Mouse (Mus musculus): Measurements from ENCODE around the gene Ntn3. TPM values are rescaled to one million over a fixed set of nuclear protein-coding genes. Genes with fewer than 3 reads are reported as not detected.

Gene Ntn3
- total RNA-seq, 1 experiment = 4.1 TPM

GRCm38 (mm10) chr17:24164566-24165259, 44.6 kb downstream of the Ntn3 start:
- no peak for TF ChIP-seq CHD2 (IDR thresholded peaks at IDR 0.05; ENCODE audit: low read depth, low read length)
- no peak for TF ChIP-seq MAFK (IDR thresholded peaks at IDR 0.05; ENCODE audit: insufficient read depth, low read depth, low read length)
- no peak for TF ChIP-seq HCFC1 (IDR thresholded peaks at IDR 0.05; ENCODE audit: borderline replicate concordance, insufficient read depth, low read length)
- TF ChIP-seq ZNF384 (IDR thresholded peaks at IDR 0.05; ENCODE audit: low read depth, low read length) = no peak
- TF ChIP-seq ZC3H11A (IDR thresholded peaks at IDR 0.05; ENCODE audit: borderline replicate concordance, low read depth, low read length) = no peak
- peak overlapping the region; percentile 2; the same call in 1 of the 2 replicates for H3K27ac ChIP-seq (ENCODE audit: insufficient read depth, low read depth, low read length, poor library complexity, severe bottlenecking)
- no peak for DNase-seq (ENCODE audit: low read depth, low spot score)
- no peak overlapping the region; the same call in 1 of the 2 replicates for H3K9ac ChIP-seq (ENCODE audit: insufficient read depth, low read depth, low read length, poor library complexity, severe bottlenecking)
- no peaks in the 10 kb centered on the region for H3K9me3 ChIP-seq (ENCODE audit: control insufficient read depth, insufficient read depth, low read depth, low read length)
- peaks cover 4 to 15% of the 10 kb centered on the region in 2 experiments; a peak in 2 of 4 replicates for H3K4me1 ChIP-seq (ENCODE audit: control insufficient read depth in 2 of 2, insufficient read depth in 2 of 2, low read length in 2 of 2, poor library complexity in 1 of 2)
- peaks cover 20% of the 10 kb centered on the region for H3K36me3 ChIP-seq (ENCODE audit: control insufficient read depth, insufficient read depth, low read length, poor library complexity, severe bottlenecking)
- in situ Hi-C loops (cut with MboI; ENCODE audit: low sequenced_read_pairs in 2 of 2, unreplicated experiment in 2 of 2) = no loop called here
- peak overlapping the region in 1 of 2 experiments; percentile 9; a peak in 1 of 4 replicates for H3K4me3 ChIP-seq (ENCODE audit: insufficient read depth in 1 of 2, low read depth in 1 of 2, low read length in 2 of 2, poor library complexity in 1 of 2, severe bottlenecking in 1 of 2)

GRCm38 (mm10) chr17:24163176-24163962, 46.0 kb downstream of the Ntn3 start, which contains the start of gene Amdhd2:
Gene Amdhd2, minus strand, starts transcription at chr17:24163766.
- Histone ChIP-seq H3K4me3 (ENCODE audit: insufficient read depth in 1 of 2, low read depth in 1 of 2, low read length in 2 of 2, poor library complexity in 1 of 2, severe bottlenecking in 1 of 2) (peak within 1 kb of the TSS; percentile 82 to 88), H3K27ac (ENCODE audit: insufficient read depth, low read depth, low read length, poor library complexity, severe bottlenecking) (peak within 1 kb of the TSS; percentile 45), H3K9ac (ENCODE audit: insufficient read depth, low read depth, low read length, poor library complexity, severe bottlenecking) (peak within 1 kb of the TSS; percentile 86), H3K4me1 (ENCODE audit: control insufficient read depth in 2 of 2, insufficient read depth in 2 of 2, low read length in 2 of 2, poor library complexity in 1 of 2) (peaks cover 4 to 19% of the 10 kb centered on the region in 2 experiments; a peak in 3 of 4 replicates), H3K9me3 (ENCODE audit: control insufficient read depth, insufficient read depth, low read depth, low read length) (no peaks in the 10 kb centered on the region), H3K36me3 (ENCODE audit: control insufficient read depth, insufficient read depth, low read length, poor library complexity, severe bottlenecking) (peaks cover 20% of the 10 kb centered on the region)
- in situ Hi-C loops (cut with MboI; ENCODE audit: low sequenced_read_pairs in 2 of 2, unreplicated experiment in 2 of 2) = no loop called here
- peak; percentile 94 for DNase-seq (ENCODE audit: low read depth, low spot score)
- no peak for TF ChIP-seq MAFK (IDR thresholded peaks at IDR 0.05; ENCODE audit: insufficient read depth, low read depth, low read length)
- peak; percentile 76; the same call in 1 of the 2 replicates for TF ChIP-seq HCFC1 (IDR thresholded peaks at IDR 0.05; ENCODE audit: borderline replicate concordance, insufficient read depth, low read length)

GRCm38 (mm10) chr17:24162584-24163175, 46.7 kb downstream of the Ntn3 start:
- DNase-seq (ENCODE audit: low read depth, low spot score) = no peak
- in situ Hi-C loops (cut with MboI; ENCODE audit: low sequenced_read_pairs in 2 of 2, unreplicated experiment in 2 of 2) = no loop called here
- H3K9me3 ChIP-seq (ENCODE audit: control insufficient read depth, insufficient read depth, low read depth, low read length) = no peaks in the 10 kb centered on the region
- H3K9ac ChIP-seq (ENCODE audit: insufficient read depth, low read depth, low read length, poor library complexity, severe bottlenecking) = peak overlapping the region; percentile 86
- H3K36me3 ChIP-seq (ENCODE audit: control insufficient read depth, insufficient read depth, low read length, poor library complexity, severe bottlenecking) = peaks cover 22% of the 10 kb centered on the region
- H3K27ac ChIP-seq (ENCODE audit: insufficient read depth, low read depth, low read length, poor library complexity, severe bottlenecking) = peak overlapping the region; percentile 45
- peak overlapping the region; percentile 82 to 88 for H3K4me3 ChIP-seq (ENCODE audit: insufficient read depth in 1 of 2, low read depth in 1 of 2, low read length in 2 of 2, poor library complexity in 1 of 2, severe bottlenecking in 1 of 2)
- peaks cover 3 to 17% of the 10 kb centered on the region in 2 experiments; a peak in 3 of 4 replicates for H3K4me1 ChIP-seq (ENCODE audit: control insufficient read depth in 2 of 2, insufficient read depth in 2 of 2, low read length in 2 of 2, poor library complexity in 1 of 2)
- no peak for TF ChIP-seq HCFC1 (IDR thresholded peaks at IDR 0.05; ENCODE audit: borderline replicate concordance, insufficient read depth, low read length)
- TF ChIP-seq ZNF384 (IDR thresholded peaks at IDR 0.05; ENCODE audit: low read depth, low read length) = no peak

GRCm38 (mm10) chr17:24161466-24161865, 47.9 kb downstream of the Ntn3 start:
- no peak for DNase-seq (ENCODE audit: low read depth, low spot score)
- Histone ChIP-seq H3K36me3 (ENCODE audit: control insufficient read depth, insufficient read depth, low read length, poor library complexity, severe bottlenecking) (peaks cover 21% of the 10 kb centered on the region), H3K9ac (ENCODE audit: insufficient read depth, low read depth, low read length, poor library complexity, severe bottlenecking) (no peak overlapping the region), H3K4me1 (ENCODE audit: control insufficient read depth in 2 of 2, insufficient read depth in 2 of 2, low read length in 2 of 2, poor library complexity in 1 of 2) (peaks cover 0 to 16% of the 10 kb centered on the region in 2 experiments; a peak in 3 of 4 replicates), H3K4me3 (ENCODE audit: insufficient read depth in 1 of 2, low read depth in 1 of 2, low read length in 2 of 2, poor library complexity in 1 of 2, severe bottlenecking in 1 of 2) (no peak overlapping the region), H3K9me3 (ENCODE audit: control insufficient read depth, insufficient read depth, low read depth, low read length) (no peaks in the 10 kb centered on the region), H3K27ac (ENCODE audit: insufficient read depth, low read depth, low read length, poor library complexity, severe bottlenecking) (no peak overlapping the region)
- TF ChIP-seq HCFC1 (IDR thresholded peaks at IDR 0.05; ENCODE audit: borderline replicate concordance, insufficient read depth, low read length) (no peak), ZC3H11A (IDR thresholded peaks at IDR 0.05; ENCODE audit: borderline replicate concordance, low read depth, low read length) (no peak), CHD2 (IDR thresholded peaks at IDR 0.05; ENCODE audit: low read depth, low read length) (no peak), ZNF384 (IDR thresholded peaks at IDR 0.05; ENCODE audit: low read depth, low read length) (no peak), MAFK (IDR thresholded peaks at IDR 0.05; ENCODE audit: insufficient read depth, low read depth, low read length) (no peak)
- in situ Hi-C loops (cut with MboI; ENCODE audit: low sequenced_read_pairs in 2 of 2, unreplicated experiment in 2 of 2) = no loop called here
